Mouse (Mus musculus) forebrain, embryonic 11.5 days (tissue): ENCODE measurements around the gene Tia1. TPM values are rescaled to one million over a fixed set of nuclear protein-coding genes. Genes with fewer than 3 reads are reported as not detected.

ENCODE experiments used
- ATAC-seq: fragments of 200-750 bp; cut with Nextera tagmentation; replicated peaks from 2 replicates; pipeline ENCODE4 v1.8.0; 2017; ENCODE audit warnings: moderate TSS enrichment; ENCODE audit not compliant: low FRiP score
- DNase-seq: peaks from one replicate; pipeline ENCODE4 v3.0.0-alpha.2; 2017; ENCODE audit warnings: low spot score
- H3K27ac ChIP-seq: fragments of 300-500 bp; sonication (generic); 2 replicates; pipeline ENCODE4 v1.5.1; 2014; ENCODE audit warnings: low read depth, low read length
- H3K27me3 ChIP-seq: fragments of 300-500 bp; sonication (generic); 2 replicates; pipeline ENCODE4 v1.6.1; 2014; ENCODE audit warnings: mild to moderate bottlenecking, low read length, mixed read lengths; ENCODE audit not compliant: control insufficient read depth, insufficient read depth
- H3K36me3 ChIP-seq: fragments of 300-500 bp; sonication (generic); 2 replicates; pipeline ENCODE4 v1.6.1; 2014; ENCODE audit warnings: mild to moderate bottlenecking, low read length, moderate library complexity, mixed read lengths; ENCODE audit not compliant: control insufficient read depth, insufficient read depth
- H3K4me1 ChIP-seq: fragments of 300-500 bp; sonication (generic); replicated peaks from 2 replicates; pipeline ENCODE4 v1.6.1; 2014; ENCODE audit warnings: low read length, mixed read lengths; ENCODE audit not compliant: control insufficient read depth, insufficient read depth
- H3K4me2 ChIP-seq: fragments of 300-500 bp; sonication (generic); 2 replicates; pipeline ENCODE4 v1.6.1; 2014; ENCODE audit warnings: low read depth, mild to moderate bottlenecking, low read length, moderate library complexity, mixed read lengths; ENCODE audit not compliant: severe bottlenecking
- H3K4me3 ChIP-seq: fragments of 300-500 bp; sonication (generic); 2 replicates; pipeline ENCODE4 v1.5.1; 2014; ENCODE audit warnings: low read depth, low read length
- H3K9ac ChIP-seq: fragments of 300-500 bp; sonication (generic); 2 replicates; pipeline ENCODE4 v1.6.1; 2014; ENCODE audit warnings: low read length
- H3K9me3 ChIP-seq: fragments of 300-500 bp; sonication (generic); 2 replicates; pipeline ENCODE4 v1.6.1; 2016; ENCODE audit warnings: low read length, mixed read lengths; ENCODE audit not compliant: control insufficient read depth
- WGBS: fragments of 180-500 bp; shearing (Covaris S2); extraction: QIAGEN DNeasy Blood & Tissue Kit; methylation state at CpG from one replicate; pipeline ENCODE4 v1.1.7; 2014; 5-methylcytosine and 5-hydroxymethylcytosine counted together
- polyA plus RNA-seq: library from polyadenylated mRNA; unstranded; fragments of >200 nt; fragmentation: Nextera tagmentation; extraction: Ambion mirVana; gene quantifications from 2 replicates; pipeline ENCODE4 v1.2.1, GENCODE M21; 2014

The Tia1 gene
- polyA plus RNA-seq, 1 experiment from 2014 or later, result 307 TPM

GRCm38 (mm10) chr6:86474072-86474471, 70.1 kb downstream of the Tia1 start:
- H3K36me3 ChIP-seq, result no peaks in the 10 kb centered on the region
- ATAC-seq, result no peak
- DNase-seq, result no peak
- H3K27ac ChIP-seq, result no peak overlapping the region
- peaks cover 8% of the 10 kb centered on the region for H3K4me1 ChIP-seq
- no peak overlapping the region for H3K9ac ChIP-seq
- 97% methylated on average over 5 of the region's 5 CpGs for WGBS
- H3K27me3 ChIP-seq, result no peaks in the 10 kb centered on the region
- no peaks in the 10 kb centered on the region for H3K9me3 ChIP-seq
- no peak overlapping the region for H3K4me3 ChIP-seq
- H3K4me2 ChIP-seq, result no peak overlapping the region

GRCm38 (mm10) chr6:86474646-86475181, 70.7 kb downstream of the Tia1 start:
- H3K36me3 ChIP-seq, result no peaks in the 10 kb centered on the region
- H3K9ac ChIP-seq, result no peak overlapping the region
- H3K4me3 ChIP-seq, result no peak overlapping the region
- H3K4me2 ChIP-seq, result no peak overlapping the region
- no peak overlapping the region for H3K27ac ChIP-seq
- peaks cover 8% of the 10 kb centered on the region for H3K4me1 ChIP-seq
- H3K27me3 ChIP-seq, result no peaks in the 10 kb centered on the region
- ATAC-seq (no peak), DNase-seq (no peak)
- H3K9me3 ChIP-seq, result no peaks in the 10 kb centered on the region

- no peaks in the 10 kb centered on the region for H3K9me3 ChIP-seq
- H3K27ac ChIP-seq, result no peak overlapping the region
- H3K36me3 ChIP-seq, result no peaks in the 10 kb centered on the region
- DNase-seq (no peak), ATAC-seq (no peak)
- H3K4me2 ChIP-seq, result no peak overlapping the region
- no peak overlapping the region for H3K4me3 ChIP-seq
- no peaks in the 10 kb centered on the region for H3K27me3 ChIP-seq
- H3K9ac ChIP-seq, result no peak overlapping the region
- peaks cover 9% of the 10 kb centered on the region for H3K4me1 ChIP-seq
- WGBS, result 79% methylated on average over 9 of the region's 9 CpGs
Observed at GRCm38 (mm10) chr6:86475462-86476167, 71.6 kb downstream of the Tia1 start.

GRCm38 (mm10) chr6:86476931-86477330, 72.9 kb downstream of the Tia1 start:
- Histone ChIP-seq H3K9me3 (no peaks in the 10 kb centered on the region), H3K27me3 (no peaks in the 10 kb centered on the region), H3K9ac (no peak overlapping the region), H3K4me2 (no peak overlapping the region), H3K27ac (no peak overlapping the region), H3K4me3 (no peak overlapping the region), H3K36me3 (no peaks in the 10 kb centered on the region), H3K4me1 (peaks cover 10% of the 10 kb centered on the region)
- WGBS, result 86% methylated on average over 5 of the region's 5 CpGs
- ATAC-seq, result no peak
- DNase-seq, result no peak

- H3K4me3 ChIP-seq, result no peak overlapping the region
- no peak overlapping the region for H3K9ac ChIP-seq
- H3K27me3 ChIP-seq, result no peaks in the 10 kb centered on the region
- H3K4me2 ChIP-seq, result no peak overlapping the region
- DNase-seq (no peak), ATAC-seq (no peak)
- WGBS, result 59% methylated on average over 3 of the region's 3 CpGs
- H3K27ac ChIP-seq, result no peak overlapping the region
- H3K9me3 ChIP-seq, result no peaks in the 10 kb centered on the region
- H3K4me1 ChIP-seq, result peaks cover 2% of the 10 kb centered on the region; the same call in 1 of the 2 replicates
- H3K36me3 ChIP-seq, result no peaks in the 10 kb centered on the region
Observed at GRCm38 (mm10) chr6:86479311-86479710, 75.3 kb downstream of the Tia1 start.

GRCm38 (mm10) chr6:86479816-86480188, 75.8 kb downstream of the Tia1 start:
- no peak for DNase-seq
- Histone ChIP-seq H3K4me3 (no peak overlapping the region), H3K9ac (no peak overlapping the region), H3K4me1 (peaks cover 2% of the 10 kb centered on the region; the same call in 1 of the 2 replicates), H3K9me3 (no peaks in the 10 kb centered on the region), H3K27ac (no peak overlapping the region), H3K27me3 (no peaks in the 10 kb centered on the region), H3K36me3 (no peaks in the 10 kb centered on the region), H3K4me2 (no peak overlapping the region)
- ATAC-seq, result no peak

- H3K27ac ChIP-seq, result no peak overlapping the region
- H3K4me2 ChIP-seq, result no peak overlapping the region
- H3K9ac ChIP-seq, result peak overlapping the region; percentile 6; the same call in 1 of the 2 replicates
- 51% methylated on average over 9 of the region's 9 CpGs for WGBS
- no peaks in the 10 kb centered on the region for H3K9me3 ChIP-seq
- no peaks in the 10 kb centered on the region for H3K27me3 ChIP-seq
- H3K36me3 ChIP-seq, result no peaks in the 10 kb centered on the region
- ATAC-seq (no peak), DNase-seq (no peak)
- peaks cover 2% of the 10 kb centered on the region; the same call in 1 of the 2 replicates for H3K4me1 ChIP-seq
- H3K4me3 ChIP-seq, result no peak overlapping the region
Observed at GRCm38 (mm10) chr6:86480189-86480831, 76.3 kb downstream of the Tia1 start.

GRCm38 (mm10) chr6:86481871-86482270, 77.9 kb downstream of the Tia1 start:
- H3K4me2 ChIP-seq, result no peak overlapping the region
- H3K27ac ChIP-seq, result no peak overlapping the region
- 92% methylated on average over 5 of the region's 5 CpGs for WGBS
- no peaks in the 10 kb centered on the region for H3K36me3 ChIP-seq
- no peak overlapping the region for H3K9ac ChIP-seq
- H3K9me3 ChIP-seq, result no peaks in the 10 kb centered on the region
- H3K4me1 ChIP-seq, result peaks cover 2% of the 10 kb centered on the region; the same call in 1 of the 2 replicates
- ATAC-seq (no peak), DNase-seq (no peak)
- H3K27me3 ChIP-seq, result no peaks in the 10 kb centered on the region
- H3K4me3 ChIP-seq, result no peak overlapping the region
